Mouse (Mus musculus): ENCODE results near the gene Kat2b. TPM values are rescaled to one million over a fixed set of nuclear protein-coding genes. Genes with fewer than 3 reads are reported as not detected.
"Not testable (repeated sequence)": the region's sequence is repeated elsewhere in the genome, so short reads cannot be mapped to it uniquely, and the experiment has no call there.

The Kat2b gene
- polyA plus RNA-seq, 1 experiment from 2014 or later = 7.0 TPM

DNA sequence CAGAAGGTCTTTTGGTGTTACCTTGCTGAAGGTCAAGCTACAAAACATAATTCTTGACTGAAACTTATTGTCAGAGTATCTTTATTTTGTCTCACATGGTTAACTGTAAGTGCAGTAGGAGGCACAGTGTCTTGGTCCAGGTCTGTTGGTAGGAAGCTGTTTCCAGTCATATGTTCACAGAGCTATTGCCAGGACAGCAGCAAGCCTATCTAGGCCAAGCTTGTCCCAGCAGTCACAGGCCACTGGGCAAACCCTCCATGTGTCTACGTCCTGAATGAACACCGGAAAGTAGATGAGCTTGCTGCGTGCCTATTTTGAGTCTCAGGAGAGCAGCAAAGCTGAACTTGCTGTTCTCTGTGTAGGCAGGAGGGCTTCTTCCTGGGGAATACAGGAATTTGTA, 152.3 kb downstream of the Kat2b start:
- not testable (repeated sequence) for H3K4me3 ChIP-seq (replicated peaks); H3K4me2 ChIP-seq (replicated peaks); H3K4me1 ChIP-seq; H3K27me3 ChIP-seq; H3K9ac ChIP-seq; H3K36me3 ChIP-seq; H3K9me3 ChIP-seq (replicated peaks); ATAC-seq (ENCODE audit: insufficient number of reproducible peaks, low FRiP score, low TSS enrichment, low read depth); H3K27ac ChIP-seq (replicated peaks)
- 82% methylated on average over 3 of the region's 3 CpGs for WGBS

Other genes starting within 250 kb of the Kat2b start
- 1.4 and 1.6 TPM in 2 replicates for gene Efhb, start 103.5 kb upstream of the Kat2b start, polyA plus RNA-seq (2015; fragmentation: Nextera tagmentation; extraction: Ambion mirVana)
- 86.6 and 86.7 TPM in 2 replicates for gene Rab5a, start 87.6 kb upstream of the Kat2b start, polyA plus RNA-seq (2015; fragmentation: Nextera tagmentation; extraction: Ambion mirVana)
- 0.18 and 0.43 TPM in 2 replicates for gene Pp2d1, start 27.4 kb upstream of the Kat2b start, polyA plus RNA-seq (2015; fragmentation: Nextera tagmentation; extraction: Ambion mirVana)
- gene Sgo1, start 122.5 kb downstream of the Kat2b start, polyA plus RNA-seq (2015; fragmentation: Nextera tagmentation; extraction: Ambion mirVana) = 24.6 and 27.2 TPM in 2 replicates